Mouse (Mus musculus): ENCODE data around the gene Mesd. TPM values are rescaled to one million over a fixed set of nuclear protein-coding genes. Genes with fewer than 3 reads are reported as not detected.
A peak's percentile ranks its signal among the peaks of the same experiment; 100 is the strongest.

The Mesd gene
- polyA plus RNA-seq, 1 experiment from 2014 or later: 62.9 TPM

- ATAC-seq (ENCODE audit: low FRiP score, low TSS enrichment): peak; percentile 85
- Histone ChIP-seq H3K4me2 (replicated peaks; ENCODE audit: low read depth) (peak overlapping the region; percentile 95), H3K27ac (replicated peaks) (peak overlapping the region; percentile 99), H3K27me3 (ENCODE audit: control insufficient read depth, insufficient read depth, low read length) (no peaks in the 10 kb centered on the region), H3K4me1 (replicated peaks; ENCODE audit: control insufficient read depth, insufficient read depth) (peaks cover 12% of the 10 kb centered on the region), H3K36me3 (ENCODE audit: control insufficient read depth, insufficient read depth, low read length) (no peaks in the 10 kb centered on the region), H3K4me3 (ENCODE audit: low read depth, low read length) (peak overlapping the region; percentile 79), H3K9me3 (ENCODE audit: control insufficient read depth, low read length) (no peaks in the 10 kb centered on the region), H3K9ac (ENCODE audit: low read length) (peak overlapping the region; percentile 88)
- peak; percentile 86 for DNase-seq (ENCODE audit: low spot score)
- WGBS: under 1% methylated on average over 61 of the region's 91 CpGs
- no peak for TF ChIP-seq EP300 (optimal IDR thresholded peaks at IDR 0.05)
Observed at GRCm38 (mm10) chr7:83883276-83884020, 818 bp upstream of the Mesd start.

GRCm38 (mm10) chr7:83884921-83885532 is 761 bp downstream of the Mesd start:
- H3K9me3 ChIP-seq (ENCODE audit: control insufficient read depth, low read length): no peaks in the 10 kb centered on the region
- ATAC-seq (ENCODE audit: low FRiP score, low TSS enrichment): peak; percentile 67
- DNase-seq (ENCODE audit: low spot score): peak; percentile 68
- H3K4me3 ChIP-seq (ENCODE audit: low read depth, low read length): peak overlapping the region; percentile 79
- peak overlapping the region; percentile 88 for H3K9ac ChIP-seq (ENCODE audit: low read length)
- peaks cover 10% of the 10 kb centered on the region for H3K4me1 ChIP-seq (replicated peaks; ENCODE audit: control insufficient read depth, insufficient read depth)
- no peaks in the 10 kb centered on the region for H3K27me3 ChIP-seq (ENCODE audit: control insufficient read depth, insufficient read depth, low read length)
- peak overlapping the region; percentile 99 for H3K27ac ChIP-seq (replicated peaks)
- 24% methylated on average over 6 of the region's 6 CpGs for whole genome bisulfite sequencing
- TF ChIP-seq CTCF (IDR thresholded peaks at IDR 0.05; ENCODE audit: low read depth) (no peak), EP300 (optimal IDR thresholded peaks at IDR 0.05) (no peak)
- no peaks in the 10 kb centered on the region for H3K36me3 ChIP-seq (ENCODE audit: control insufficient read depth, insufficient read depth, low read length)
- H3K4me2 ChIP-seq (replicated peaks; ENCODE audit: low read depth): peak overlapping the region; percentile 95

GRCm38 (mm10) chr7:83885835-83886234 is 1.6 kb downstream of the Mesd start:
- no peaks in the 10 kb centered on the region for H3K36me3 ChIP-seq (ENCODE audit: control insufficient read depth, insufficient read depth, low read length)
- ATAC-seq (ENCODE audit: low FRiP score, low TSS enrichment) (no peak), DNase-seq (ENCODE audit: low spot score) (peak; percentile 54)
- no peaks in the 10 kb centered on the region for H3K9me3 ChIP-seq (ENCODE audit: control insufficient read depth, low read length)
- TF ChIP-seq EP300 (optimal IDR thresholded peaks at IDR 0.05) (no peak), CTCF (IDR thresholded peaks at IDR 0.05; ENCODE audit: low read depth) (no peak)
- no peak overlapping the region for H3K9ac ChIP-seq (ENCODE audit: low read length)
- H3K27me3 ChIP-seq (ENCODE audit: control insufficient read depth, insufficient read depth, low read length): no peaks in the 10 kb centered on the region
- no peak overlapping the region for H3K4me2 ChIP-seq (replicated peaks; ENCODE audit: low read depth)
- peaks cover 10% of the 10 kb centered on the region for H3K4me1 ChIP-seq (replicated peaks; ENCODE audit: control insufficient read depth, insufficient read depth)
- H3K27ac ChIP-seq (replicated peaks): peak overlapping the region; percentile 99
- no peak overlapping the region for H3K4me3 ChIP-seq (ENCODE audit: low read depth, low read length)
- 58% methylated on average over 4 of the region's 4 CpGs for WGBS

- Histone ChIP-seq H3K4me3 (ENCODE audit: low read depth, low read length) (no peak overlapping the region), H3K9me3 (ENCODE audit: control insufficient read depth, low read length) (no peaks in the 10 kb centered on the region), H3K9ac (ENCODE audit: low read length) (no peak overlapping the region), H3K4me2 (replicated peaks; ENCODE audit: low read depth) (no peak overlapping the region), H3K27me3 (ENCODE audit: control insufficient read depth, insufficient read depth, low read length) (no peaks in the 10 kb centered on the region), H3K36me3 (ENCODE audit: control insufficient read depth, insufficient read depth, low read length) (no peaks in the 10 kb centered on the region), H3K27ac (replicated peaks) (no peak overlapping the region), H3K4me1 (replicated peaks; ENCODE audit: control insufficient read depth, insufficient read depth) (peaks cover 10% of the 10 kb centered on the region)
- ATAC-seq (ENCODE audit: low FRiP score, low TSS enrichment) (no peak), DNase-seq (ENCODE audit: low spot score) (no peak)
- TF ChIP-seq EP300 (optimal IDR thresholded peaks at IDR 0.05) (no peak), CTCF (IDR thresholded peaks at IDR 0.05; ENCODE audit: low read depth) (peak; percentile 76)
- 92% methylated on average over 6 of the region's 6 CpGs for WGBS
Observed at GRCm38 (mm10) chr7:83886366-83887129, 2.3 kb downstream of the Mesd start.

GRCm38 (mm10) chr7:83889383-83889782 is 5.1 kb downstream of the Mesd start:
- Histone ChIP-seq H3K36me3 (ENCODE audit: control insufficient read depth, insufficient read depth, low read length) (no peaks in the 10 kb centered on the region), H3K9me3 (ENCODE audit: control insufficient read depth, low read length) (no peaks in the 10 kb centered on the region), H3K4me1 (replicated peaks; ENCODE audit: control insufficient read depth, insufficient read depth) (no peaks in the 10 kb centered on the region; the same call in 1 of the 2 replicates), H3K27me3 (ENCODE audit: control insufficient read depth, insufficient read depth, low read length) (no peaks in the 10 kb centered on the region), H3K27ac (replicated peaks) (no peak overlapping the region), H3K9ac (ENCODE audit: low read length) (no peak overlapping the region), H3K4me3 (ENCODE audit: low read depth, low read length) (no peak overlapping the region), H3K4me2 (replicated peaks; ENCODE audit: low read depth) (no peak overlapping the region)
- DNase-seq (ENCODE audit: low spot score) (peak; percentile 65), ATAC-seq (ENCODE audit: low FRiP score, low TSS enrichment) (no peak)
- WGBS: 25% methylated on average over 3 of the region's 3 CpGs
- no peak for TF ChIP-seq CTCF (IDR thresholded peaks at IDR 0.05; ENCODE audit: low read depth)
- no peak for TF ChIP-seq EP300 (optimal IDR thresholded peaks at IDR 0.05)
